Mouse (Mus musculus) urinary bladder, postnatal 10 days (tissue): ENCODE results near the gene Itgb3bp.
A peak's percentile ranks its signal among the peaks of the same experiment; 100 is the strongest.

ENCODE experiments used
- DNase-seq: peaks from one replicate; pipeline ENCODE4 v3.0.0; 2022; ENCODE audit warnings: low spot score

Itgb3bp gene

DNA sequence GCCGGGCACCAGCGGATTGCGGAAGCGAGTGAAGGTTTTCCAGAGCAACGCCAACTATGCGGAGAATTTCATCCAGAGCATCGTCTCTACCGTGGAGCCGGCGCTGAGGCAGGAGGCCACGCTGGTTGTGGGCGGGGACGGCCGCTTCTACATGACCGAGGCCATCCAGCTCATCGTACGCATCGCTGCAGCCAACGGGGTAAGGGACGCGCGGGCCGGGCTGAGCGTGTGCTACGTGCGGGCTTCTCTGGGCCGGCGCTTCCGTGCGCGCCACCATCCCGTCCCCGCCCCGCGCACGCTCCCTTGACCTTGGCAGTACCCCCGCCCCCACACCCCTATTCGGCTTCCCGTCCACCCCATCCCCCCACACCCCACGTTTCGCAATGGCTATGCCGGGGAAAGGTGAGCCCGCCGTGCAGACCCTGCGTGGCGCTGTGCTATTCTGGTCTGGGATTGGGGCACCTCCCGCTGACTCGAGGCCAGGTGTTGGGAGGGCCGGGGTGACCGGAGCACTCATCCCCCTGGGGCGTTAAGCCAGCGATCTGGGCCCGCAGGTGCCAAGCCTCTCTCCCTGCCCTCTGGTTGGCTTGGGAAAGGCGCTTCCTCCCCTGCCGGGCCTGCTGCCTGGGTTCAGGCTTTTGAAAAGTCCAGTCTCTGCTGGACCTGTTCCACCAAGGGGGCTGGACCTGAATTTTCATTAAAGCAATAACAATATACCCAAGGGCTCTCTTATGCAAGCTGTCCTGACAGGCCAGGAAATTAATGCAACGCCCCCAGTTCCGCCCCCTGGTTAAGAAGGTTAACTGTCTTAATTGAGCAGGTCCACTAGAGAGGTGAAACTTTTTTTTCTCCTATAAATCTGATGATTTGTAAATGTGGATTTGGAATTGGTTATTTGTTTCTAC is at the start of gene Itgb3bp:
TSS of gene Itgb3bp (minus strand) at position 201 of the 905 bp plus-strand sequence.
- DNase-seq: peak; percentile 21

DNA sequence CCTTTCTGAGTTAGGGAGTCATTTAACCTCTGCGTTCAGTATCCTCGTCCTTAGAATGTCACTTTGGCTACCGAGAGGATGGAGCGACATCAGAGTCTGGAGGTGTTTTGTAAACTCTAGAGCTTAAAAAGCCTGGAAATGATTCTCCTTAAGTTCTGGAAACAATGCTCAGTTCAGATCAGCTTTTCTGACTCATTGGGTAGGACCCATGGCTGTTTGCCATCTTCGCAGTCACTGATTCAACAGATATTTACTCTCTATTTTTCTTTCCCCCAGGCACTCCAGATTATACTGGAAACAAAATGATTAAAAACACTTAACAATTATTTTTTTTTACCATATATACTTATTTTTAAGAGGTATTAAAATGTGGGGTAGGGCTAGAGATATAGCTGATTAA is 49.7 kb upstream of the Itgb3bp start:
- no peak for DNase-seq

GRCm38 (mm10) chr4:99974375-99974774 is 44.8 kb upstream of the Itgb3bp start:
- DNase-seq: no peak

DNA sequence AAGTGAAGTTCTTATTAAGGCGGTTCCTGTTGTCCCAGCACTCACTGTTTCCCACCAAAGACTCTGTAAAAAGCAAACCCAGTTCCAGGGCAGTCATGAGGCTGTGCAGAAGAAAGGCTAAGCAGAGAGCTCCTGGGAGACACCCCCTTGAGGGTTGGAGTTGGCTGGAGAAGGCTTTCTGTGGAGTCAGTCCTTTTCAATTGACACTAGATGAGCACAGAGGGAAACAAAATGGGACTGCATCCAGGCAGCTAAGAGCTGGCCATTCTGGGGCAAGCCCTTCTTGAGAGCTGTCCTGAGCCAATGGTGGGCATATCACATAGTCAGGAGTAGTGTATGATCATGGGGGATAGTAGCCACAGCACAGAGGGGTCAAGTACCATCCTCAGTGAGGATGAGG is 44.3 kb upstream of the Itgb3bp start:
- DNase-seq: no peak

- DNase-seq: no peak
These were observed 43.3 kb upstream of the Itgb3bp start for GRCm38 (mm10) chr4:99972886-99973285.

DNA sequence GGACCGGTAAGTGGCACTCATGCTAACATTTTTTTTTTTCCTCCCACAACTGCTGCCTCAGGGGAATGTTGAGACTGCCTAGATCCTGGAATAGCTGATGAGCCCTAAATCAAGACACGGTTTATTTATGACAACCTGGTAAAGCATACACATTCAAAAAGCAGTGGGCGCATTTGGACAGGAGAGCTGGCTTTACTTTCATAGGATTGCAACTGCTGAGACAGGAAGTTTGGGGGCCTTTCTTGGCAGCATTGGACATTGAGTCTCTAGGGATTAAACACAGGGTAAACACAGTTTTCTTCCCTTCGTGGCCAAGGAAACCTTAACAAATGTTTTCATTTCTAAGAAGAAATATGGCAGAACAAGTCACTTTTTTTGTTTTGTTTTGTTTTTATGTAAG is 40.5 kb upstream of the Itgb3bp start:
- DNase-seq: no peak

DNA sequence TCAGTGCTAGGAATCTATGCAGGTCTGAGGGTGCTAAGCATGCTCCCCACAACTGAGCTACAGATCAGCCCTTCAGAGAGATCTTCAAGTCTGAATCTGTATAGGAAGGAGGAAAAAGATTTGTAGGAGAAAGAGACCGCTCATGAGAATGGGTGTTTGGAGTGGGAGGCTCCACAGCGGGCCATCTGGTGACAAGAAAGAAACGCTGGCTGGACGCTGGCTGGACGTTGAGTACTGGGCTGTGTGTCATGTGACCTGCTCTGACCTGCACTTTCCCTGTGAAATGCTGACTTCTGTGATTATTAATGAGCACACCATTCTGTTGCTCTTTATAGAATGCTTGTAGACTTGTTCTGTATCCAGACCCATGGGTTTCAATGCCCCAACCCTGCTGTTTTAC is 39.7 kb upstream of the Itgb3bp start:
- DNase-seq: no peak

DNA sequence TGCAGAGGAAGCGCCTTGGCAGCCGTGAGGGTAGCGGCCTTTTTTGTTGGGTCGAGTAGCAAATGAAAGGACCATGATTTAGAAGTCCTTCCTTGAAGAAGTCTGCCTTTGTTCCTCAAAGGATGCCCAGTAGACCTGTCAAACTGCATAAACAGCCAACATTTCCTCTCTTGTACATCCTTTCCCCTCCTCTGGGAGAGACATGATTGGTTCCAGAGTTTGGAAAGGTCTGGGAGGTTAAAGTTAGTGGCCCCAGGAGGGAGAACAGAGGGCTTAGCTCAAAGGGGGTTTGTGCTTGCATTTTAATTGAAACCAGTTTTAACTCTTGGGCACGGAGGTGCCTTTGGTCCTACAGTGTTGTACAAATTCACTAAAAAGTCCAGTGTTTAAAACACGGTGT is 36.9 kb upstream of the Itgb3bp start:
- DNase-seq: no peak

- DNase-seq: no peak
These were observed 29.7 kb upstream of the Itgb3bp start for GRCm38 (mm10) chr4:99959308-99959707.

- no peak for DNase-seq
These were observed 28.6 kb upstream of the Itgb3bp start for GRCm38 (mm10) chr4:99958084-99958815.

DNA sequence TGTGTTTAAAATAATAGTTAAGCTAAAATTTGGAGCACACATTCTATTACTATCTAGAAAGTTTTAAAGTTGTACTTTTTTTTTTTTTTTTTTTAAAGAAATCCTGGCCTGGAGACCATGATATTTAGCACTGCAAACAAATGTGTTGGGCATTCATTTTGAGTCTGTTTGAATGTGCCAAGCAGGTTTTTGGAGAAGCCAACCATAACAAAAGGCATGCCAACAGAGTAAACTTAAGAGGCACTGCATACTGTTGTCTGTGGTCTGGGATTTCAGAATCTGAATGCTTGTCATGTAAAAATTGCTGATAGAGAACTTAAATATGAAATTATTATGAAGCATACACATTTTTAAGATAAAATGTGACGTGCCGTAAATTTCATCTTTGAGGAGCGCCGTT is 27.6 kb upstream of the Itgb3bp start:
- no peak for DNase-seq

- DNase-seq: no peak
These were observed 25.8 kb upstream of the Itgb3bp start for GRCm38 (mm10) chr4:99955396-99955795.

DNA sequence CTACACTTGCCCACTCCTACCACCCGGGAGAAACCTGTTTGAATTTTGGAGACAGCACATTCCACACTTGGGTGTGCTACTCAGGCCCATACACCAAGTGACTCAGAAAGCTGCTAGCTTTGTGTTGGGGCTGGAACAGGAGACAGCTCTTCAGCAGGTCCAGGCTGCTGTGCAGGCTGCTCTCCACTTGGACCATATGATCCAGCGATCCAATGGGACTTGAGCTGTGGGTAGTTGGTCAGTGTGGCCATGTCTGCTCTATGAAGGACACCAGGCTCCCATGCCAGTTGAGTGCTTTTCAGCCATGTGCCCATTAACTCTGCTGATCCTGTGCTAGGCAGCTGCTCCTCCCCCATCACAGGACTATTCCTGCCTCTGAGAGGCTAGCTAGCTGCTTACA is 24.3 kb upstream of the Itgb3bp start:
- no peak for DNase-seq

- no peak for DNase-seq
These were observed 18.3 kb upstream of the Itgb3bp start for GRCm38 (mm10) chr4:99947896-99948295.

DNA sequence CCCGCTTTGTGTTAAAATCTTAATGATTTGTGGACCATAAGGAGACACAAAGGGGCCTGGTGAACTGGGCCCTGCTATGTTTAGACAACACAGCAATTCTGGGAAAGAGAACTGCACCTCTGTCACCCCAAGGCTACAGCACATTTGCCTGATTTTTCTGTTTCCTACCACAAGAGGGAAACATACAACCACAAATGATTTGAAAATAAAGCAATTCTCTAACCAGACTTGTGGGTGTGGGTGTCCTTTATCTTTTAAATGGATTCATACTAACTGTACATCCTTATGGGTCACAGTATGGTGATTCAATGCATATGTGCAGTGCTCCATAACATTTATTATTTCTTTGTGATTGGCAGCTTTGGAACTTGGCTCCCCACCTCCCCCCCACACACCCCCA is 17.6 kb upstream of the Itgb3bp start:
- no peak for DNase-seq

DNA sequence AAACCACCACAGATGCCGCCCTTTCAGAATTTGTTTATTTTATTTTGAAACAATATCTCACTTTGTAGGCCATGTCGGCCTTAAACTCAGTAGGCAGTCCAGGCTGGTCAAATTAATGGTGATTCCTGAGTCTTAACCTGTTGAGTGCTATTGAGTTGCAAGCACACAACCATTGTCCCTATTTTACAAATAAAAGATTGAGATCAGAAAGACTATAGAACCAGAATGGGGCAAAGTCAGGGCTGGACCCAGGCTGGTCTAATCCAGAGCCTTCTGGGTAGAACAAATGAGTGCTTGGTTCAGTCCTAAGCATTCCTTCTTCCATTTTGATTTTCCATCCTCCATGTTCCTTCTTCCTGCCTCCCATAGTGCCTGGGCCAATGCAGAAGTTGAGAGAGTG is 16.9 kb upstream of the Itgb3bp start:
- DNase-seq: no peak

GRCm38 (mm10) chr4:99945011-99945410 is 15.4 kb upstream of the Itgb3bp start:
- DNase-seq: no peak

GRCm38 (mm10) chr4:99944606-99945005 is 15.0 kb upstream of the Itgb3bp start:
- DNase-seq: no peak

DNA sequence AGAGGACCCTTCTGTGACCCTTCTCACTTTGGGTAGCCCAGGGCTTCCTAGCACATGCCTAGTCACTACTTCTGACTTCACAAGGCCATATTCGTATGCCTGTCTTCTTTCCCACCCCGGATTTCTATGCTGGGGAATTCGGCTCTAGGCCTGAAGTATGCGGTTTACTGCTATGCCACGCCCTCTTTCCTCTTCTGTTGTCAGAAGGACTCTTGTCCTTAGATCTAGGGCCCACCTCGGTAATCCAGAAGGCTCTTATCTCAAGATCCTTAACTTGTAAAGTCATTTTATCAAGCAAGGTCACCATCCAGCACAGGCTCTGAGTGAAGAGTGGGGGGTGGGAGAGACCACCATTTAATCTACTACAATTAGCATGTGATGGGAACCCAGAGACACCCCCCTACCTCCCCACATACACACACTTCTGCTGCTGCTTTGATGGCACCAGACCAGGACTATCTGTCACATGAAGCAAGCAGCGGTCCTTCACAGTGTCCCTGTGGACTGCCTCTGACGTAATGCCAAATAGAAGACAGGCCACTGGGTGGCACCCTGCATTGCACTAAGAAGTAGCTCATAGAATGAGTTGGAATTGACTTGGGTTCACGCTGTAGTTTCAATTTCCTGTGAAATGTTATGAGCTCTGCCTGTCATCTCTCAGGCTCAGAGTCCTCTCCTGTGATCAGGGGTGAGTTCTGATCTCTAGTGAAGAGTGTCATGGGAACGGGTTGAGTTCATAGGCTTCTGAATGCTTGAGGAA is 12.2 kb upstream of the Itgb3bp start:
- DNase-seq: no peak

GRCm38 (mm10) chr4:99939711-99940505 is 10.3 kb upstream of the Itgb3bp start:
- DNase-seq: no peak

DNA sequence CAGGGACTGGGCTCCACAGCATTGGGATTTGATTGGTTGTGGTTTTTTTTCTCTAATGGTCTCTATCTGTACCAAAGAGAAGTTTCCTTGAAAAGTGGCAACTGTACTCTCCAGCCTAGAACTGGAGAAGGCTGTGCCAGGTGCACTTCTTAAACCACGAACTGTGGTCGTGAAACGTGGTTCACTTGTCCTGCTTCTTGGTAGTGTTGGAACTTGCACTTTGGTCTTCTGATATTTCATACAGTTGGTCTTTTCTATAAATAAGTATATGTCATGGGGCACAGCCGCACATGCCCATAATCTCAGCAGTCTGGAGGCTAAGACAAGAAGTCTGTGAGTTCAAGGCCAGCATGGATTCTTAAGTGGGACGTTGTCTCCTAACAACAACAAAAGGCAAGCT is 6.7 kb upstream of the Itgb3bp start:
- no peak for DNase-seq

- DNase-seq: no peak
These were observed 5.2 kb upstream of the Itgb3bp start for GRCm38 (mm10) chr4:99934859-99935258.
